Mouse (Mus musculus) ES-E14 (cell line): ENCODE results near the gene Pgs1. TPM values are rescaled to one million over a fixed set of nuclear protein-coding genes. Genes with fewer than 3 reads are reported as not detected.
A peak's percentile ranks its signal among the peaks of the same experiment; 100 is the strongest.

Experiments used
- DNase-seq: peaks from one replicate; pipeline ENCODE4 v3.0.0-alpha.2; 2013; ENCODE audit warnings: low read depth, low spot score
- H3K27ac ChIP-seq: 2 replicates; pipeline ENCODE4 v1.5.1; 2012; ENCODE audit warnings: low read depth, mild to moderate bottlenecking, low read length, moderate library complexity, mixed read lengths; ENCODE audit not compliant: poor library complexity, insufficient read depth, severe bottlenecking
- H3K36me3 ChIP-seq: 2 replicates; pipeline ENCODE4 v1.6.1; 2012; ENCODE audit warnings: mild to moderate bottlenecking, low read length, moderate library complexity, mixed read lengths; ENCODE audit not compliant: control insufficient read depth, poor library complexity, insufficient read depth, severe bottlenecking
- H3K4me1 ChIP-seq, 2 experiments: fragments of 150-350 bp in 1 of 2; sonication (generic) in 1 of 2; 2 replicates each; pipeline ENCODE4 v1.6.1; 2012; ENCODE audit warnings: low read length in 2 of 2, mild to moderate bottlenecking in 1 of 2, mixed read lengths in 1 of 2; ENCODE audit not compliant: control insufficient read depth in 2 of 2, insufficient read depth in 2 of 2, poor library complexity in 1 of 2
- H3K4me3 ChIP-seq, 2 experiments: fragments of 150-350 bp in 1 of 2; sonication (generic) in 1 of 2; 2 replicates each; pipeline ENCODE4 v1.5.1; 2012; ENCODE audit warnings: low read length in 2 of 2, low read depth in 1 of 2, mild to moderate bottlenecking in 1 of 2, mixed read lengths in 1 of 2; ENCODE audit not compliant: insufficient read depth in 1 of 2, poor library complexity in 1 of 2, severe bottlenecking in 1 of 2
- H3K9ac ChIP-seq: 2 replicates; pipeline ENCODE4 v1.6.1; 2012; ENCODE audit warnings: low read depth, mild to moderate bottlenecking, low read length, mixed read lengths; ENCODE audit not compliant: poor library complexity, insufficient read depth, severe bottlenecking
- H3K9me3 ChIP-seq: fragments of 150-350 bp; sonication (generic); 2 replicates; pipeline ENCODE4 v1.6.1; 2012; ENCODE audit warnings: low read depth, mild to moderate bottlenecking, low read length; ENCODE audit not compliant: control insufficient read depth, insufficient read depth
- CHD2 ChIP-seq: IDR thresholded peaks from 2 replicates; pipeline ENCODE4 v1.6.1; 2014; ENCODE audit warnings: mild to moderate bottlenecking, low read depth, low read length, inconsistent platforms
- HCFC1 ChIP-seq: IDR thresholded peaks from 2 replicates; pipeline ENCODE4 v1.6.1; 2012; ENCODE audit warnings: low read length, inconsistent platforms, borderline replicate concordance; ENCODE audit not compliant: insufficient read depth
- MAFK ChIP-seq: IDR thresholded peaks from 2 replicates; pipeline ENCODE4 v1.6.1; 2014; ENCODE audit warnings: mild to moderate bottlenecking, low read depth, low read length, inconsistent platforms; ENCODE audit not compliant: insufficient read depth
- ZC3H11A ChIP-seq: IDR thresholded peaks from 2 replicates; pipeline ENCODE4 v1.6.1; 2012; ENCODE audit warnings: low read depth, mild to moderate bottlenecking, inconsistent platforms, low read length, borderline replicate concordance
- ZNF384 ChIP-seq: IDR thresholded peaks from 2 replicates; pipeline ENCODE4 v1.6.1; 2012; ENCODE audit warnings: low read depth, low read length, inconsistent platforms
- in situ Hi-C, 2 experiments: fragments of 600-800 bp; cut with MboI; formaldehyde crosslinking; loops; one replicate each; pipeline ENCODE4 v1.15.1; 2025; ENCODE audit warnings: low sequenced_read_pairs in 2 of 2, inconsistent platforms in 1 of 2; ENCODE audit not compliant: unreplicated experiment in 2 of 2
- total RNA-seq: library from RNA; depleted of rRNA; stranded (reverse); fragments of 300-350 nt; gene quantifications from 2 replicates; pipeline ENCODE4 v1.2.3, GENCODE M21; 2012

Gene Pgs1
- total RNA-seq, 1 experiment, result 95.2 TPM

GRCm38 (mm10) chr11:118000083-118000482 lies 14.0 kb downstream of the Pgs1 start:
- in situ Hi-C loops, result no loop called here
- peaks cover 5 to 23% of the 10 kb centered on the region in 2 experiments; a peak in 3 of 4 replicates for H3K4me1 ChIP-seq
- no peaks in the 10 kb centered on the region for H3K9me3 ChIP-seq
- no peak overlapping the region for H3K9ac ChIP-seq
- peaks cover 55% of the 10 kb centered on the region for H3K36me3 ChIP-seq
- no peak for TF ChIP-seq HCFC1
- no peak for TF ChIP-seq ZC3H11A
- TF ChIP-seq ZNF384, result no peak
- TF ChIP-seq MAFK, result no peak
- TF ChIP-seq CHD2, result no peak
- no peak overlapping the region for H3K27ac ChIP-seq
- H3K4me3 ChIP-seq, result no peak overlapping the region
- DNase-seq, result no peak

DNA sequence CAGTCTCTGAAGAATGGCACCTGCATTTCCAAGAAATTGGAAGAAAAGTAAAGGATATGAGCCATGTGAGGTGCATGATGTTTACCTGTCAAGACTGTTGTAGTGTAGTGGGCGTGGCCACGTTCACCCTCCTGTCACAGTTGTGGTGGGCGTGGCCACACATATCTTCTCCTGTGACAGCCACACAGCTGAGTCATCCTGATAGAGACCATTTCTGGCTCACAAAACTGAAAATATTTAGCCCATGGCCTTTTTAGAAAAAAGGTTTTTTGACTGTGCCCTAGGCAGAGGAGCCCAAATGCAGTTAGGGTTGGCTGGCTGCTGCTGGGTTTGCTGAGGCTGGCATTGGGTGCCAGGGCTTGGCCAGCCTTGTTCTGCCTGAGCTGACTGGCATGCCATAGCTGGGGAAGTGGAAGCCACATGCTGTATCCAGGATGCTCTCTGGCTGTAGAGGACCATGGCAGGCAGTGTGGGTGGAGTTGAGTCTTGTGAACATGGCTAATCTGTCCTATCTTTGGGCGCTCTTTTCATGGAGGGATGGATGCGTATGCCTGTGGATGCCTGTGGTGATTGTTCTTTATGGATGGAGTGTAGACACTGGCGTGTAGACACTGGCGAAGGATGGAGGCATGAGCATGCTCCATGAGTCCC lies 14.6 kb downstream of the Pgs1 start:
- H3K36me3 ChIP-seq, result peaks cover 60% of the 10 kb centered on the region
- H3K4me1 ChIP-seq, result peaks cover 4 to 20% of the 10 kb centered on the region in 2 experiments; a peak in 3 of 4 replicates
- in situ Hi-C loops, result no loop called here
- TF ChIP-seq ZNF384, result no peak
- TF ChIP-seq MAFK, result no peak; the same call in 1 of the 2 replicates
- TF ChIP-seq ZC3H11A, result no peak
- TF ChIP-seq CHD2, result no peak
- no peak for TF ChIP-seq HCFC1
- peak overlapping the region; percentile 17; the same call in 1 of the 2 replicates for H3K27ac ChIP-seq
- no peaks in the 10 kb centered on the region for H3K9me3 ChIP-seq
- DNase-seq, result no peak
- H3K9ac ChIP-seq, result no peak overlapping the region
- H3K4me3 ChIP-seq, result no peak overlapping the region

GRCm38 (mm10) chr11:118003176-118003575 lies 17.1 kb downstream of the Pgs1 start:
- Histone ChIP-seq H3K4me3 (no peak overlapping the region), H3K4me1 (peaks cover 10 to 25% of the 10 kb centered on the region in 2 experiments), H3K9ac (no peak overlapping the region), H3K36me3 (peaks cover 63% of the 10 kb centered on the region), H3K27ac (no peak overlapping the region), H3K9me3 (no peaks in the 10 kb centered on the region)
- no peak for DNase-seq
- no peak for TF ChIP-seq CHD2
- no peak for TF ChIP-seq MAFK
- TF ChIP-seq ZC3H11A, result no peak
- TF ChIP-seq HCFC1, result no peak
- in situ Hi-C loops, result no loop called here

GRCm38 (mm10) chr11:118003718-118004117 lies 17.6 kb downstream of the Pgs1 start:
- no peak for TF ChIP-seq CHD2
- Histone ChIP-seq H3K4me1 (peaks cover 16 to 25% of the 10 kb centered on the region in 2 experiments), H3K27ac (no peak overlapping the region), H3K4me3 (no peak overlapping the region), H3K9ac (no peak overlapping the region), H3K36me3 (peaks cover 62% of the 10 kb centered on the region), H3K9me3 (no peaks in the 10 kb centered on the region)
- DNase-seq, result no peak
- in situ Hi-C loops, result no loop called here

- Histone ChIP-seq H3K36me3 (peaks cover 62% of the 10 kb centered on the region), H3K4me3 (no peak overlapping the region), H3K27ac (no peak overlapping the region), H3K9ac (no peak overlapping the region), H3K4me1 (peaks cover 19 to 29% of the 10 kb centered on the region in 2 experiments), H3K9me3 (no peaks in the 10 kb centered on the region)
- TF ChIP-seq CHD2 (no peak), MAFK (no peak)
- DNase-seq, result no peak
- in situ Hi-C loops, result no loop called here
These were observed 18.1 kb downstream of the Pgs1 start for GRCm38 (mm10) chr11:118004217-118004616.
